Mouse (Mus musculus) heart, adult 2 months (tissue): ENCODE measurements around the gene Chgb. TPM values are rescaled to one million over a fixed set of nuclear protein-coding genes. Genes with fewer than 3 reads are reported as not detected.
A peak's percentile ranks its signal among the peaks of the same experiment; 100 is the strongest.

Experiments used
- DNase-seq, 2 experiments: peaks; one replicate each; pipeline ENCODE4 v3.0.0; 2021
- H3K27ac ChIP-seq: fragments of 200-600 bp; 2 replicates; pipeline ENCODE4 v1.8.1; 2022
- H3K27me3 ChIP-seq: fragments of 200-500 bp; 2 replicates; pipeline ENCODE4 v1.6.1; 2012; ENCODE audit warnings: mild to moderate bottlenecking, low read length, inconsistent platforms, mixed read lengths; ENCODE audit not compliant: control insufficient read depth, insufficient read depth
- H3K36me3 ChIP-seq: fragments of 200-500 bp; 2 replicates; pipeline ENCODE4 v1.6.1; 2012; ENCODE audit warnings: low read length, inconsistent platforms; ENCODE audit not compliant: control insufficient read depth, insufficient read depth
- H3K4me1 ChIP-seq: fragments of 200-500 bp; 2 replicates; pipeline ENCODE4 v1.6.1; 2011; ENCODE audit warnings: low read length; ENCODE audit not compliant: control insufficient read depth, insufficient read depth
- H3K4me3 ChIP-seq: fragments of 200-600 bp; 2 replicates; pipeline ENCODE4 v1.8.1; 2022
- H3K79me2 ChIP-seq: fragments of 200-500 bp; replicated peaks from 2 replicates; pipeline ENCODE4 v1.6.1; 2012; ENCODE audit warnings: mild to moderate bottlenecking, inconsistent platforms, low read length, moderate library complexity, mixed read lengths; ENCODE audit not compliant: control insufficient read depth, insufficient read depth
- H3K9ac ChIP-seq: fragments of 200-500 bp; 2 replicates; pipeline ENCODE4 v1.6.1; 2012; ENCODE audit warnings: low read depth, mild to moderate bottlenecking, control low read depth, inconsistent platforms, low read length, mixed read lengths
- CTCF ChIP-seq: fragments of 200-600 bp; IDR thresholded peaks from 2 replicates; pipeline ENCODE4 v1.8.1; 2022; ENCODE audit warnings: antibody characterized with exemption, mild to moderate bottlenecking, moderate library complexity
- EP300 ChIP-seq: fragments of 200-500 bp; IDR thresholded peaks from 2 replicates; pipeline ENCODE4 v1.6.1; 2011; ENCODE audit warnings: low read depth, low read length, control low read depth; ENCODE audit not compliant: insufficient read depth
- POLR2A ChIP-seq: fragments of 200-500 bp; IDR thresholded peaks from 2 replicates; pipeline ENCODE4 v1.6.1; 2011; ENCODE audit warnings: mild to moderate bottlenecking, low read depth, low read length, control low read depth; ENCODE audit not compliant: insufficient read depth
- WGBS: fragments of 180-500 bp; shearing (Covaris S2); methylation state at CpG from one replicate; pipeline ENCODE4 v1.1.7; 2018; 5-methylcytosine and 5-hydroxymethylcytosine counted together
- intact Hi-C: fragments of 180-260 bp; cut with DNase I; formaldehyde crosslinking; loops from one replicate; pipeline ENCODE4 v1.15.1; 2025
- polyA plus RNA-seq: library from polyadenylated mRNA; depleted of rRNA; stranded (reverse); fragments of >200 nt; gene quantifications from 2 replicates; pipeline ENCODE4 v1.2.3, GENCODE M21; 2012; rRNA removed
- total RNA-seq, 2 experiments: library from RNA; stranded (reverse); gene quantifications; 2 replicates each; pipeline ENCODE4 v1.2.3; 2021

Gene Chgb
- total and polyA plus RNA-seq, 3 experiments: 0.08 to 0.47 (median 0.45) TPM

GRCm38 (mm10) chr2:132802976-132803375 lies 21.9 kb downstream of the Chgb start:
- 89% methylated on average over 2 of the region's 2 CpGs for WGBS
- H3K36me3 ChIP-seq: no peaks in the 10 kb centered on the region; the same call in 1 of the 2 replicates
- H3K4me3 ChIP-seq: no peak overlapping the region
- no peaks in the 10 kb centered on the region for H3K27me3 ChIP-seq
- H3K9ac ChIP-seq: no peak overlapping the region
- no peak overlapping the region for H3K27ac ChIP-seq
- TF ChIP-seq POLR2A: no peak
- TF ChIP-seq CTCF: no peak
- TF ChIP-seq EP300: no peak
- no peaks in the 10 kb centered on the region for H3K4me1 ChIP-seq
- intact Hi-C loops: no loop called here
- no peaks in the 10 kb centered on the region for H3K79me2 ChIP-seq
- no peak for DNase-seq

- Histone ChIP-seq H3K79me2 (no peaks in the 10 kb centered on the region), H3K36me3 (no peaks in the 10 kb centered on the region), H3K4me3 (peak within 1 kb of the TSS; percentile 85), H3K4me1 (peaks cover 2% of the 10 kb centered on the region), H3K9ac (peak within 1 kb of the TSS; percentile 75), H3K27me3 (no peaks in the 10 kb centered on the region), H3K27ac (peak within 1 kb of the TSS; percentile 64)
- intact Hi-C loops: loop anchor here (1.0 to 10.0 kb wide), 3 partner anchors 31 to 571 kb away; partner anchors contain the start of genes Crls1, Shld1 and Tmem230
- TF ChIP-seq EP300 (no peak), POLR2A (0 out of 2 replicates have a peak, but pooled peaks have one; percentile 23), CTCF (peak; percentile 64)
- WGBS: under 1% methylated on average over 59 of the region's 59 CpGs
- peak; percentile 89 to 92 for DNase-seq
Observed at GRCm38 (mm10) chr2:132815608-132816314, 34.7 kb downstream of the Chgb start, which contains the start of the genes Trmt6 and Mcm8. TSS of gene Trmt6 (minus strand) at chr2:132816055. TSS of gene Mcm8 (plus strand) at chr2:132816141.

GRCm38 (mm10) chr2:132841071-132841470 lies 60.0 kb downstream of the Chgb start:
- 89% methylated on average over 4 of the region's 4 CpGs for WGBS
- no peak for DNase-seq
- H3K79me2 ChIP-seq: no peaks in the 10 kb centered on the region

More at GRCm38 (mm10) chr2:132841071-132841470, 60.0 kb downstream of the Chgb start:
- TF ChIP-seq POLR2A (no peak), EP300 (no peak), CTCF (no peak)
- Histone ChIP-seq H3K27ac (no peak overlapping the region), H3K36me3 (no peaks in the 10 kb centered on the region), H3K4me3 (no peak overlapping the region), H3K27me3 (no peaks in the 10 kb centered on the region), H3K4me1 (no peaks in the 10 kb centered on the region), H3K9ac (no peak overlapping the region)
- intact Hi-C loops: loop anchor here (10.0 kb wide), 1 partner anchor 1804 kb away; the partner anchor contains the start of gene Tmx4

Other genes with a start within 250 kb of the Chgb start
- gene Gpcpd1, start 193.5 kb upstream of the Chgb start, total RNA-seq: 100 to 1,000 TPM; 135 to 224 TPM
- gene Gpcpd1, start 193.5 kb upstream of the Chgb start, polyA plus RNA-seq: 37.5 and 76.6 TPM in 2 replicates
- gene Shld1, start 94.3 kb upstream of the Chgb start, total RNA-seq: 10 to 100 TPM; 34.8 to 57.6 TPM
- 37.8 and 50.5 TPM in 2 replicates for gene Shld1, start 94.3 kb upstream of the Chgb start, polyA plus RNA-seq
- gene Trmt6, start 34.8 kb downstream of the Chgb start, total RNA-seq: 1 to 10 TPM; 5.2 to 6.7 TPM
- 1.9 and 5.0 TPM in 2 replicates for gene Trmt6, start 34.8 kb downstream of the Chgb start, polyA plus RNA-seq
- 1 to 10 TPM; 2.7 to 2.8 TPM for gene Mcm8, start 34.9 kb downstream of the Chgb start, total RNA-seq
- gene Mcm8, start 34.9 kb downstream of the Chgb start, polyA plus RNA-seq: 0.82 and 2.0 TPM in 2 replicates
- gene Crls1, start 65.4 kb downstream of the Chgb start, total RNA-seq: 10 to 100 TPM; 19.5 to 20.1 TPM
- 21.9 and 36.0 TPM in 2 replicates for gene Crls1, start 65.4 kb downstream of the Chgb start, polyA plus RNA-seq
- gene Lrrn4, start 99.6 kb downstream of the Chgb start, total RNA-seq: 1 to 10 TPM; 4.8 to 5.9 TPM
- 9.8 and 11.1 TPM in 2 replicates for gene Lrrn4, start 99.6 kb downstream of the Chgb start, polyA plus RNA-seq
- gene Fermt1, start 164.6 kb downstream of the Chgb start, total RNA-seq: not detected
- gene Fermt1, start 164.6 kb downstream of the Chgb start, polyA plus RNA-seq: 0.02 TPM in 1 of 2 replicates, not detected in the other